Mouse (Mus musculus) layer of hippocampus, adult 9-11 months (tissue): ENCODE measurements around the gene 1700037H04Rik.
A peak's percentile ranks its signal among the peaks of the same experiment; 100 is the strongest.
"Not testable (repeated sequence)": the region's sequence is repeated elsewhere in the genome, so short reads cannot be mapped to it uniquely, and the experiment has no call there.

Experiments used
- DNase-seq: peaks from one replicate; pipeline ENCODE4 v3.0.0; 2022

Gene 1700037H04Rik

GRCm38 (mm10) chr2:131125964-131126815 lies 33.7 kb downstream of the 1700037H04Rik start:
- no peak for DNase-seq

DNA sequence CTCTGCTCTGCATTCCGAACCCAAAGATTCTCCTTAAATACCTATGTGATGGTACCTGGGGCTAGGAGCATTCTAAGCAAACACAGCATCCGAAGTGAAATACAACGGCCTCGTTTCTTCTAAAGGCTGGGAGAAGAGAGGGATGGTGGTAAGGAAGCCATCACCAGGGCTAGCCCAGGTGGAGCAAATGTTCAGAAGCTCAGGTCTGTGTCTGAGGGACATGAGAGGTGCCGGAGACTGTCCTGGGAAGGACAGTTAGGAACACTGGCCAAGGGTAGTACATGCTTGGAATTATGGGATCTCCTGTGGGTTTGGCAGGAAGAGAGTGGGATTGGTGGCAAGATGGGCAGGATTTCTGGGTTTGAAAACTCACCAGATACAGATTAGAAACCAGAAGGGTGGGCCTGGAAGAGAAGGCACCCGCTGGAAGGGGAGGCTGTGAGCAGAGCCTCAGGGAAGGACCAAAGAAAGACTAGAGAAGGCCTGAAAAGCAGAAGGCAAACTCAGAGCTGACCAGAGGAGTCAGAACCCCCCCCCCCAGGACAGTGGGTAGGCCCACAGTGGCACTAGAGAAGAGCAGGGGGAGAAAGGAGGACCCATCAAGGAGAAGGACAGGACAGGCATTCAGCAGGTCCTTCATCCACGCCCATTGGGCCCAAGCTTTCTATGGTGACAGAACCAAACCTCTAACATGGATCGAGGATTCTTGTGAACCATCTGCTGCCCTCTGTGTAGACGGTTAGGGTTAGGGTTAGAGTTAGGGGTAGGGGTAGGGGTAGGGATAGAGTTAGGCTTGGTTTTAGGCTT lies 34.5 kb downstream of the 1700037H04Rik start:
- no peak for DNase-seq

DNA sequence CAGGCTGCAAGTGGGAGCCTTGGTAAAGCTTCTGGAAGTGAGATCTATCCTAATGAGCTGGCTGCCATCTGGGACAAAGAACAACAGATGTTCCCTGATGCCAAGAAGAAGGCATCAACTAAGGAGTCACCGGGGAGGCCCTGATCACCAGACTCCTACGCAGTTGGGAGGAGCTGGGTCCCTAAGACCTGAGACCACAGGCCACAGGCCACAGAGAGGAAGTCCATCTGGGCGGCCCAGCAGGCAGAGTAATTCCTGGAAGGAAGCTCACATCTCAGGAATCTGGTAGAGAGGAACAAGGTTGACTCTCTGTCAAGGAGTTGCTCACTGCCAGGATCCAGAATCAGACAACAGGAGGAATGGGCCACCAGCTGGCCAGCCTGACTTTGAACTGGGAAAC lies 35.7 kb downstream of the 1700037H04Rik start:
- peak; percentile 54 for DNase-seq

- no peak for DNase-seq
Measured at GRCm38 (mm10) chr2:131118968-131119574, 40.8 kb downstream of the 1700037H04Rik start.

DNA sequence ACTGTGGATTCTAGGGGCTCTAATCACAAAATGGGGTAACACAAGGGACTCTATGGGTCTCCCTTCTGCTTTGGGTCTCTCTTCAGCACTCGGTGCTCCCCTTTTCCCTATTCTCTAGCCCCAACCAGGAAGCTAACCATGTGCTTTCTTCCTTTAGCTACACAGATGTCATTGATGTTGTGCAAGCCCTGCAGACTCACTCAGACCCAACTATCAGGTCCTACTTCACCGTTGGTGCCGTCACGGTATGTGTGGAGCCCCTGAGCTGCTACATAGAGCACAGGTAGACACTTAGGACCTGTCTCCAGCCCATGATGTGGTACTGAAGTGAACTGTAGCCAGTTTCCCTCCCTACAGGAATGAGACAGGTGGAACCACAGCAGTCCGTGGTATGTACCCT lies 53.9 kb downstream of the 1700037H04Rik start:
- no peak for DNase-seq

DNA sequence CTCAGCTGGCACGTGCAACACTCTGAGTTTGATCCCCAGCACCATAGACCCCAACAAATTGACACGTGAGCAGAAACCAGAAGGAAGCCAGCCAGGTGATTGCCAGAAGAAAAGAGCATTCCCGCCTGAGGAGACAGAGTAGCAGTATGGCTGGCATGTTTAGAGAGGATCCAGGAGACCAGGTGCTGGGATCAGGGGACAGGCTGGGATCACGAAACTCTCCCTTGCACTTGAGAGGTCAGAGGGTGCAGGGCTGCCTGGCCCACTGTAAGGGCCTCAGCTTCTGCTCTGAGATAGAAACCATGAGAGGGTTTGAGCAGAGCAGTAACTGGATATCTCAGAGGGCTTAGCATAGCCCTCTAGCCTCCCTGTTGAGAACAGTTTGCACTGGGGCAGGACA lies 54.8 kb downstream of the 1700037H04Rik start:
- DNase-seq, result not testable (repeated sequence)

GRCm38 (mm10) chr2:131104021-131104420 lies 55.9 kb downstream of the 1700037H04Rik start:
- no peak for DNase-seq

GRCm38 (mm10) chr2:131101530-131101929 lies 58.4 kb downstream of the 1700037H04Rik start:
- DNase-seq, result no peak

- DNase-seq, result no peak
Measured at GRCm38 (mm10) chr2:131097087-131097486, 62.8 kb downstream of the 1700037H04Rik start.
